Mouse (Mus musculus): ENCODE data around the gene Stom. TPM values are rescaled to one million over a fixed set of nuclear protein-coding genes. Genes with fewer than 3 reads are reported as not detected.

The Stom gene
- polyA plus RNA-seq, 2 experiments = 77.0 to 149 TPM

DNA sequence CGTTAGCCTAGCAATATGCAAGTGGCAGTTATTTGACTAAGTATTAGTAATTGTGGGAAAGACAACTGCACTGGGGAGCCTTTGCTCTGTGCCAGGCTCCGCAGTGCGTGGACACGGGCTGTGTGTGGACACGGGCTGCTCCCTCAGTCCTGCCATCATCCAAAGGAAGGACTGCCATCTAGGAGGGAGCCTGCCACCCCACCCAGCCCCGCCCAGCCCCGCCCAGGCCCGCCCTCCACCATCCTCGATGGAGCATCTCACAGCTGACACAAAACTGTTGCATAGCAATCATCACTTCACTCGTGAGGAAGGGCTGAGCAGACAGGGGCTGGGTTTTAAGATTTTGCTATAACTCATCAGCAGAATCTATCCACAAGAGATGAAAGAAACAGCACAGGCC is 10.8 kb downstream of the Stom start:
- no peak for TF ChIP-seq CTCF (IDR thresholded peaks at IDR 0.05; ENCODE audit: low read depth)
- TF ChIP-seq EP300 (IDR thresholded peaks at IDR 0.05; ENCODE audit: low read depth) = no peak
- H3K4me1 ChIP-seq (replicated peaks; ENCODE audit: control insufficient read depth in 2 of 2, insufficient read depth in 2 of 2, low read length in 1 of 2) = peaks cover 85 to 86% of the 10 kb centered on the region in 2 experiments
- DNase-seq (ENCODE audit: low read depth in 3 of 3, low spot score in 3 of 3) = no peak
- 36% methylated on average over 10 of the region's 10 CpGs for WGBS (ENCODE audit: insufficient replicate concordance)
- ATAC-seq (ENCODE audit: insufficient read depth) = peak; percentile 67
- H3K9me3 ChIP-seq (ENCODE audit: control insufficient read depth, low read length) = no peaks in the 10 kb centered on the region
- peak overlapping the region; percentile 80 for H3K4me2 ChIP-seq (ENCODE audit: low read depth)
- H3K36me3 ChIP-seq (replicated peaks; ENCODE audit: control insufficient read depth, insufficient read depth, low read depth) = peaks cover 76% of the 10 kb centered on the region
- peak overlapping the region; percentile 79 for H3K27ac ChIP-seq
- peak overlapping the region; percentile 33 for H3K9ac ChIP-seq (replicated peaks)
- H3K27me3 ChIP-seq (ENCODE audit: control insufficient read depth, insufficient read depth, low read length) = no peaks in the 10 kb centered on the region
- H3K4me3 ChIP-seq (ENCODE audit: insufficient read depth in 1 of 2, low read depth in 2 of 2, low read length in 2 of 2) = peak overlapping the region in 1 of 2 experiments; percentile 35; a peak in 2 of 4 replicates

DNA sequence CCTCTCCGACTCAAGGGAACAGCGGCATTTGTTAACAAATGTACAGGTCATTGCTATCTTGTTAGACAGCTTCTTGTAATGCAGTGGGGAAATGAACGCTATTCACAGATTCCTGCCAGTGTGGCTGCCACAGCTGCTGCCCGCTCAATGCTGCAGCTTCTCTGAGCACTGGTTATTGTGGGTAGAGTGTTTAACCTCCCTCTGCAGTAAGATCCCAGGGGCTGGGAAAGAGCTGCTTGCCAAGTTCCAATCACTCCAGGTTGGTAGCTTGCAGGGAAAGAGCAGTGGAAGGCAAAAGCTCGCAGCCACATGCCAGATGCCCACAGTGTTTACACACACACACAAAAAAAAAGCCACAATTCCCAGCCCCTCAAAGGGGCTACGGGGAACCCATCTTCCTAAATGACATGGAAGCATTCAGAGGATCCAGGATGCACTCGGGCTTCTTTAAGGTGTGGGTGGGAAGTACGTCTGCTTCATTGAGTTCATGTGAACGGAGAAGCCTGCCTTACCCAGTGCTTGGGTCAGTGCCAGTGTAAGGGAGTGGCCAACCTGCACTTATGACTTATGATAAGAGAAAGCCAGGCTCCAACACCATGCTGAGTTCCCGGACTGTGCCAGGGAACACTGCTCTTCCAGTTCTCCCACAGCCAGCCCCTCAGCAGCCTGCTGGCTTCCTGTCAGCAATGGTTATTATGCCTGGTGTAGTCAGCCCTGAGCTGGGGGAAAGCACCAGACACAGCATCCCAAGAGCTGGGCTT is 14.2 kb downstream of the Stom start:
- DNase-seq (ENCODE audit: low read depth in 3 of 3, low spot score in 3 of 3) (peak in 1 of 3 experiments; percentile 44), ATAC-seq (ENCODE audit: insufficient read depth) (peak; percentile 55)
- peak overlapping the region in 1 of 2 experiments; percentile 6; a peak in 1 of 4 replicates for H3K4me3 ChIP-seq (ENCODE audit: insufficient read depth in 1 of 2, low read depth in 2 of 2, low read length in 2 of 2)
- no peaks in the 10 kb centered on the region for H3K9me3 ChIP-seq (ENCODE audit: control insufficient read depth, low read length)
- no peak for TF ChIP-seq CTCF (IDR thresholded peaks at IDR 0.05; ENCODE audit: low read depth)
- TF ChIP-seq EP300 (IDR thresholded peaks at IDR 0.05; ENCODE audit: low read depth) = no peak
- 63% methylated on average over 10 of the region's 10 CpGs for WGBS (ENCODE audit: insufficient replicate concordance)
- peak overlapping the region; percentile 78 for H3K27ac ChIP-seq
- no peaks in the 10 kb centered on the region for H3K27me3 ChIP-seq (ENCODE audit: control insufficient read depth, insufficient read depth, low read length)
- H3K4me1 ChIP-seq (replicated peaks; ENCODE audit: control insufficient read depth in 2 of 2, insufficient read depth in 2 of 2, low read length in 1 of 2) = peaks cover 73 to 81% of the 10 kb centered on the region in 2 experiments
- H3K9ac ChIP-seq (replicated peaks) = peak overlapping the region; percentile 38; the same call in 1 of the 2 replicates
- H3K4me2 ChIP-seq (ENCODE audit: low read depth) = peak overlapping the region; percentile 59
- peaks cover 93% of the 10 kb centered on the region for H3K36me3 ChIP-seq (replicated peaks; ENCODE audit: control insufficient read depth, insufficient read depth, low read depth)

DNA sequence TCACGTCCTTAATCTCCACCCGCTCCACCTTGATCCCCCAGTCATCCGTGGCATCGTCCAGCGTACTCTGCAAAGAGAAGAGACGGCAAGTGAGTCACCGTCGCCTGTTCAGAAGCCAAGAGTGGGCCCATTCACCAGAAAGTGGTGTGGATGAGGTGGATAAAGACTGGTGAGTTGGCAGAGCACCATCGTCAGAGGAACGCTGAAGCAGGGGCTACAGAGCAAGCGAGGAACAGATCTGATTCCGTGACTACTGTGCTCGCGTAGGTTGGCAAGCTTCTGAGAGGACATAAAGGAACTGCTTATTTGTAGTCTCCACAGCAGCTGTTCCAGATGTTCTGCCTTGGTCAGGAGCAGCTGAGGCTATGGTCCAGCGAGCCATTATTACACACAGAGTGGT is 16.4 kb downstream of the Stom start:
- H3K36me3 ChIP-seq (replicated peaks; ENCODE audit: control insufficient read depth, insufficient read depth, low read depth) = peaks cover 100% of the 10 kb centered on the region
- WGBS (ENCODE audit: insufficient replicate concordance) = 94% methylated on average over 15 of the region's 15 CpGs

DNA sequence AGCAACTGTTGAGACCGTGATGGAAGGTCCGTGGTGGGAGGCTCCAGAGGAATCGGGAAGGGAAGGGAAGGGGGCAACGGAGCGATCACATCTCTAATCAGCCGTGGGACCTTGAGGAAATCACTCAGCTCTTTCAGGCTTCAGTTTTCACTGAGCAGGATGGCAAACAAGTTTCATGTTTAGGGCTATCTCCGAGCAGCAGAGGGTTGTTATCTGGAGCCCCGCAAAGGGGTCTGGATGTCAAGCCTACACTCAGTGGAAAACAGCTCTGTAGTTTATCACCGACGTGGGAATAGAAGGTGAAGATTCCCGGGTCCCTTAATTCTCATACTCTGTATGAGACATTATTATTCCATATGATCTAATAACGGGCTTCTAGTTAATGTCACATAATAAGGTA is 18.4 kb downstream of the Stom start:
- peak; percentile 66 for TF ChIP-seq EP300 (IDR thresholded peaks at IDR 0.05; ENCODE audit: low read depth)
- no peak for TF ChIP-seq CTCF (IDR thresholded peaks at IDR 0.05; ENCODE audit: low read depth)
- Histone ChIP-seq H3K27me3 (ENCODE audit: control insufficient read depth, insufficient read depth, low read length) (no peaks in the 10 kb centered on the region), H3K36me3 (replicated peaks; ENCODE audit: control insufficient read depth, insufficient read depth, low read depth) (peaks cover 100% of the 10 kb centered on the region), H3K9me3 (ENCODE audit: control insufficient read depth, low read length) (no peaks in the 10 kb centered on the region), H3K4me1 (replicated peaks; ENCODE audit: control insufficient read depth in 2 of 2, insufficient read depth in 2 of 2, low read length in 1 of 2) (peaks cover 41 to 48% of the 10 kb centered on the region in 2 experiments), H3K4me3 (ENCODE audit: insufficient read depth in 1 of 2, low read depth in 2 of 2, low read length in 2 of 2) (peak overlapping the region in 1 of 2 experiments; percentile 0; a peak in 1 of 4 replicates), H3K4me2 (ENCODE audit: low read depth) (peak overlapping the region; percentile 42), H3K9ac (replicated peaks) (peak overlapping the region; percentile 58), H3K27ac (peak overlapping the region; percentile 86)
- WGBS (ENCODE audit: insufficient replicate concordance) = 24% methylated on average over 12 of the region's 12 CpGs
- ATAC-seq (ENCODE audit: insufficient read depth) = peak; percentile 59
- DNase-seq (ENCODE audit: low read depth in 3 of 3, low spot score in 3 of 3) = peak in 2 of 3 experiments; percentile 55 to 59

More for the DNA sequence above, 16.4 kb downstream of the Stom start:
- ATAC-seq (ENCODE audit: insufficient read depth) (no peak), DNase-seq (ENCODE audit: low read depth in 3 of 3, low spot score in 3 of 3) (no peak)
- Histone ChIP-seq H3K9ac (replicated peaks) (no peak overlapping the region), H3K9me3 (ENCODE audit: control insufficient read depth, low read length) (no peaks in the 10 kb centered on the region), H3K4me1 (replicated peaks; ENCODE audit: control insufficient read depth in 2 of 2, insufficient read depth in 2 of 2, low read length in 1 of 2) (peaks cover 58 to 68% of the 10 kb centered on the region in 2 experiments), H3K27ac (no peak overlapping the region), H3K4me3 (ENCODE audit: insufficient read depth in 1 of 2, low read depth in 2 of 2, low read length in 2 of 2) (no peak overlapping the region), H3K27me3 (ENCODE audit: control insufficient read depth, insufficient read depth, low read length) (no peaks in the 10 kb centered on the region), H3K4me2 (ENCODE audit: low read depth) (no peak overlapping the region)
- no peak for TF ChIP-seq CTCF (IDR thresholded peaks at IDR 0.05; ENCODE audit: low read depth)
- TF ChIP-seq EP300 (IDR thresholded peaks at IDR 0.05; ENCODE audit: low read depth) = no peak

DNA sequence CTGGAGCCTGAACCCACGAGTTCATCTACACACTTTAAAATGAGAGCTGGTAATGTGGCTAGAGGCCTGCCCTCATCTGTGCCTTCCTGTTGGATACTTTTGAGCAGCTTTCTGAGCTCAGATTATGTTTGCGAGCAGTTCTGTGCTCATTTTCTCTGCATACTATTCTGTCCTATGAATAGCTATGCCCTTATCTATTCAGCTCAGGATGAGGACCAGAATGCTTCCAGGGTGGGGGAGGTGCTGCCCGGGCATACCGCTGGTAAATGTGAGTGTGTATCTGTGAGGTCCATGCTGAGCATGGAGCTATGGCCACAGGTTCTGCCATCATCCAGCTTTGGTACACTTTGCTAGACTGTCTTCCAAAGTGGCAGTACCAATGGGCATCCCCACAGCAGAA is 19.2 kb downstream of the Stom start:
- H3K36me3 ChIP-seq (replicated peaks; ENCODE audit: control insufficient read depth, insufficient read depth, low read depth) = peaks cover 100% of the 10 kb centered on the region
- TF ChIP-seq EP300 (IDR thresholded peaks at IDR 0.05; ENCODE audit: low read depth) (peak; percentile 85), CTCF (IDR thresholded peaks at IDR 0.05; ENCODE audit: low read depth) (no peak)
- peak overlapping the region; percentile 42 for H3K4me2 ChIP-seq (ENCODE audit: low read depth)
- WGBS (ENCODE audit: insufficient replicate concordance) = 8% methylated on average over 4 of the region's 4 CpGs
- H3K9ac ChIP-seq (replicated peaks) = peak overlapping the region; percentile 23; the same call in 1 of the 2 replicates
- DNase-seq (ENCODE audit: low read depth in 3 of 3, low spot score in 3 of 3) (peak; percentile 61 to 65 (median 64)), ATAC-seq (ENCODE audit: insufficient read depth) (peak; percentile 88)
- H3K9me3 ChIP-seq (ENCODE audit: control insufficient read depth, low read length) = no peaks in the 10 kb centered on the region
- no peaks in the 10 kb centered on the region for H3K27me3 ChIP-seq (ENCODE audit: control insufficient read depth, insufficient read depth, low read length)
- H3K4me1 ChIP-seq (replicated peaks; ENCODE audit: control insufficient read depth in 2 of 2, insufficient read depth in 2 of 2, low read length in 1 of 2) = peaks cover 33 to 40% of the 10 kb centered on the region in 2 experiments
- peak overlapping the region in 1 of 2 experiments; percentile 37; a peak in 3 of 4 replicates for H3K4me3 ChIP-seq (ENCODE audit: insufficient read depth in 1 of 2, low read depth in 2 of 2, low read length in 2 of 2)
- H3K27ac ChIP-seq = peak overlapping the region; percentile 86

All from liver, embryonic 14.5 days (tissue).